Mouse (Mus musculus) ovary, postnatal 10 days (tissue): ENCODE results near the gene Cetn4.

Experiments used
- DNase-seq: peaks from one replicate; pipeline ENCODE4 v3.0.0; 2022; ENCODE audit warnings: low spot score

Gene Cetn4

DNA sequence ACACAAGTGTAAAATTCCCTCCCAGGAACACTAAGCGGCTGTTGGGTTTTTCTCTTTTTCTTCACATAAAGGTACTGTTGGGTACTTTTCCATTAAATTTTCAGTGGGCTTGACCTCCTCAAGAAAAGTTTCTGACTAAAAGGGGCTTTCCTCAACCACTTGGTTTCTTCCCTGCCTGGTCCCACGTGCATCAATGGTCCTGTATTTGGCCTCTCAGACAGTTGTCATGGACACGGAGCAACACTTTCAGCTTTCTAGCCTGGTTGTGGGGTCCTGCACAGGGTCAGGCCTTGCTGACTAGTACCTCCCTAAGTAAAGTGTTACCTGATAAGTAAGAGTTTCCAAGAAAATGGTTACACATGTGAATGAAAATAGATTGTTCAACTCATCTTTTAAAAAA, 13.0 kb downstream of the Cetn4 start:
- DNase-seq = no peak

DNA sequence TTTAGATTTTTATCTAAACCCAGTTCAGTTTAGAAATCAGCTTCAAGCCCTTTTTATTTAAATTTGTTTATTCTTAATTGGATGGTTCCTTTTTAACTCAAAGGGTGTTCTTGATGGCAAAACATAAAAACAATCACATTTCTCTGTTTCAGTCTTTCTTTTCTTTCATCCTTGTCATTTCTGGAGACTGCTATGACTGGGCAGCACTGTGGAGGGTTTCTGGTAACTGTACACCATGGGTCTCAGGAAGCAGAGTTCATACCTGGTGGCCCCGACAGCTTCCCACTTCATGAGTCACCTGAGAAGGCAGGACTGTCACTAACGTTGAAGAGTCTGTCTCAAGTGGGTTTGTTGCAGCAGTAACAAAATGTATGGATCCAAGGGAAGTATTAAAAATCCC, 19.9 kb downstream of the Cetn4 start:
- DNase-seq = no peak

DNA sequence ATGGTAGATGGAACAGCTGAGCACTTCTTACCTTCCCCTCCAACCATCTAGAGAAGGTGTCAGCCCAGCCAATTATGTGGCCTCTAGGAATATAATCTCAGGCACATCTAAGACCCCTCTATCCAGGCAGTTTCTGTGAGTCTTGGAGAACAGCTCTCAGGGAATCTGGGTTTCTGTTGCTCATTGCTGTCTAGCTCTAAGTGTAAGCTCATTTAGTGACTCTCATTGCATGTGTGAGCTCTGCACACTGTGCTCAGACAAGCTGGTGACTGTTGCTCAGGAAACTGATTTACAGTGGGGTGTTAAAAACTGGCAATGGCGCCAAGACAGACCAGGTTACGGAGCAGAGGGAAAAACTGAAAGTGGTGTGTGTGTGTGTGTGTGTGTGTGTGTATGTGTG, 20.6 kb downstream of the Cetn4 start:
- no peak for DNase-seq

DNA sequence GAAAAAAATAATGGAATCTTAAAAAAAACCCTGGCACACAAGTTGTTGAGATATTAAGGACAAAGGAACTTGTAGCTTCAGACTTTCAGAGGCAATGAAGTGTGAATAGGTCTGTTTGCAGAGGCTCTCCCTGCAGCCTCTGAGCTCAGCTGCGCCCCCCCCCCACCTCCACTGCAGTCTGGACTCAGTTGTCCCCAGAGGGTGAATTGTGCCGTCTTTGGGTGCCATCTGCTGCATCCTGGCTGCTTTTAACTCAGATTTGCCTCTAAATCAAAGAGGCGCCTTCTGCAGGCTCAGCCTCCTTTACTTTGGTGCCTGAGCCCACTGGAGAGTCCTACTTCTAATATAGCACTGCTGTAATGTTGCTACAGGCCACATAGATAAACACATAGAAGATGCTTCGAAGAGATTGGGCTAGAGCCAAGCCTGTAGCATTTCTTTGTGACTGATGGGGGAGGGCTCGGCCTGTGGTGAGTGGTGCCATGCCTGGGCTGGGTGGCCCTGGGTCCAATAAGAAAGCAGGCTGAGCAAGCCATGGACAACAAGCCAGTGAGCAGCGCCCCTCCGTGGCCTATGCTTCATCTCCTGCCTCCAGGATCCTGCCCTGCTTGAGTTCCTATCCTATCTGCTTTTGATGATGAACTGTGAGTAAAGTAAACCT, 21.5 kb downstream of the Cetn4 start:
- DNase-seq = no peak

DNA sequence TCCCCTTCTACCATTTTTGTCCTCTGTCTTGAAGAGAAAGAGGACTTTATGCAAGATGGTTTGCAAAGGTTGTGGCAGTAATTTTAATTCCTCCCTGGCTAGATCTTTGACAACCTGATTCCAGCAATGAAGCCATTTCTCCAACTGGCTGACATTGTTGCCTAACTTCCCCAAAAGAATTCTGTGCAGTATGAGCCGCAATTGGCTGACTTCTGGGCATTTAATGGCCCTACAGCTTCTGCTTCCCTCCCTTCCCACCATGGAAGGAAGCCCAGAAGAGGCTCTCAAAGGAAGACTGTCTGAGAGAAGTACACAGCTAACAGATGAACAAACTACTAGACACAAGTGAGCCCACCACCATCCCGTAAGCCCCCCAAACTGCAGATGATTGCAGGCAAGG, 23.3 kb downstream of the Cetn4 start:
- DNase-seq = no peak

DNA sequence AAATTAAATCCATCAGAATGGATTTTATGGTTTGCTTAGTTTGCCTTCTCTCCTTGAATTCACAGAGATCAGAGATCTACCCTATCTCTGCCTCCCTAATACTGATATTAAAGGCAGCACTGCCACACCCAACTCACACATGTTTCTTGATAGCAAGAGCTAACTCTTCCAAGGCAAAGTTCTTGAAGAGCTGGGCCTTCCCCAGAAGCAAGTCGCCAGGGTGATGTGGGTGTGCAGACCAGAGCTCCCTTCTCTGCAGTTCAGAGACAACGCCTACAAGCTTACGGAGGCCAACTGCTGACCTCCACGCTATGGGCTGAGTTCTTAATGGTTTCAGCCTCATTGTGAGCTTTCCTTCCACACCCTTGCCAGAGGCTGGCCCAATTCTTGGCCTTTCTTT, 29.3 kb downstream of the Cetn4 start:
- no peak for DNase-seq

DNA sequence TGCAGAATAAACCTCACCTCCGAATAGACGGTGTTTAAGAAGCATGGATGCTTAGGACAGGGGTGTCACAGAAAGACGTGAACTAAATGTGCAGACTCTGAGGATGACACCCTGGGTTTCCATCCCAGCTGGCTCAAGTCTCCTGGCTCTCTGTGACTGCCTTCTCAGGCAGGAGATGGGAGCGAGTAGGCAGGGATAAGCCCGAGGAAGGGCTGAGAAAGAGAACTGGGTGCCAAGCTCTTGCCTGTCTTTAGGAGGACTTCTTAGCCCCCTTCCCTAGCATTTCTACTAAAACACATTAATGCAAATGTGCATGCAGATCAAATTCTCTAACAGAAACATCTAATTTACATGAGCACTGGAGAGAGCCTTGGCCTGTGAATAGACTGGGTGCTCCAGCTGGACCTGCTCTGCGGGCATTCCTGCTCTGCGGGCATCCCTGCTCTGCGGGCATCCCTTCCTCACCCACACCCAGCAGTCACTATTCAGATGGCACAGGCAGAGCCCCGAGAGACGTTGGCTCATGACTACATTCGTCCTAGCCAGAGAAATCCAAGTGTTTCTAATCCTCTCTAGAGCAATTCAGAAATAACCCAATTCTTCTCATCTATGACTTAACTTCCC, 30.1 kb downstream of the Cetn4 start:
- no peak for DNase-seq

DNA sequence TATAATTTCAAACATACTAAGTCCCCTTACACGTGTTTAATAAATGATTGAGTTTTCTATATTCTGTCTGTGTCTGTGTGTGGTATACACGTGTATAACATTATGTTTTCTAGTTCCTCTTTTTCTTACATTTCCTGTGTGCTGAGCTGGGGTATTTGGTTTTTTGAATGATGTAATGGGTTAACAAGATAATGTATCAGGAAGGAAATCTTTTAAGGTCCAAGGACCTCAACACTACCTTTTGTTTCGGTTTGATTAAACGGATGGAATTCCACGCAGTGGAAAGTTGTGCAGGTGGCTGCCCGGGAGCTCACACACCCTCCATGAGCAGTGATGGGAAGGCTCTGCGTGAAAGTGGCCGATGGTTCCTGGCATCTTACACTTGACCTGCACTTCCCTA, 31.6 kb downstream of the Cetn4 start:
- DNase-seq = no peak

DNA sequence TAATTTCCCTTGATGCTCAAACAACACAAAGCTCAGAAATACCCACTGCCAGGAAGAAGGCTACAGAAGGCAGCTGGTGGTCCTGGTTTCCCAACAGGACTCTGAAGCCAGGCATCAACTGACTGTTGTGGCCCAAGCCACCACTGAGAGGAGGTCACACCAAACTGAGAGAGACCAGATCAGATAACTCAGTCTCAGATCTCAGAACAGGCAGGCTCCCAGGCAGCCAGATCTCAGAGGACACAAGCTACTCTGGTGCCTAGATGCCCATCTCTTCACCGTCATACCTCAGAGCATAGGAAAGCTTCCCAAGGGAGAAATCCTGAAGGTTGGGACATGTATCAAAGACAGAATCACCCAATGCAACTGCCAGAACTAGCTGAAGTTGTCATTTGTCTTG, 32.3 kb downstream of the Cetn4 start:
- no peak for DNase-seq

DNA sequence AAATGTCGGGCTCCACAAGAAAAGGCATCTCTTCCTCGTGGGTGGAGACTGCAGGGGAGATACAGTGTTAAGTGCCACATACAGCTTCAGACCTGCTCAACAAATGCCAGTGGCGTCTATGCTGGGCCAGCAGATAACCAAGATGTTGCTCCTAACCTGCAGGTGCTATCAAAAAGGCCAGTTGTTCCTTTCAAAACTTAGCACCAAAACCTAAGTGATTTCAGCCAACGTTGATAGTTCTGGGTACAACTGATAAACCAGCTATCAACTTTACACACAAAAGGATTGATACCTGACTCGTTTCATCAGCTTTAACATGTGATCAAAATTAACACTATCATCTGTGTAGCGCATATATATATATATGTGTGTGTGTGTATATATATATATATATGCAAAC, 37.8 kb downstream of the Cetn4 start:
- no peak for DNase-seq

DNA sequence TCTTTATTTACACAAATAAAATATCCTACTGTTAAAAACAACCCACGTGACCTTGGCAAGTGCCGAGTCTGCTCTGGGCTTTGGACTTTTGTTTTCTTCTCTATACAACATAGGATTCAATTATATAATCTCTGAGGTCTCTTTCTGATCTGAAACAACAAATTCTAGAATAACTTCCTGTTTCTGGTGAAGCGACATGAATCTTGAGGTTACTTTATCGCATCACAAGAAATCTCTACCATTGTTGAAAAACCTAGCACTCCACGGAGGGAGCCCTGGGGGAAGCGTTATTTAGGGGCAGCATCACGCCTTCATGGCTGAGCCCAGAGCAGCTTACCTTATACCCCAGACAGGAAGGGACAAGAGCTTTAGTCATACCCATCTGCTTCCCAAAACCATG, 39.4 kb downstream of the Cetn4 start:
- no peak for DNase-seq

DNA sequence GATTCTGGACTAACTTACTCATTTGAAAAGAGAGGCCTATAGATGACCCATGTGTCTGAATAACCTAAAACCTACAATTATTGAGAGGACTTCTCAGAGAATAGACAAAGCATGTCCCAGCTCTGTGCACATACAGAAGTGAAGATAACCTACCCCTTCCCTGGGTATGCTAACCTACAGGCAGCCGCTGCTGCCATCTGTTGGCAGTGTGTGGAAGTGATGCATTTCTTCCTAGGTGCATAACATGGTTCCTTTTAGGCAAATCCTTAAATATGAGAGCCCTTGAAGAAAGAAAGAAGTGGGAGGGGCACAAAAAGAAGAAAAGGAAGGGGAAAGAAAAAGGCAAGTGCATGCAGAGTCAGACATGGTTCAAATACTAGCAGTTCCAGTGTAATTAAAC, 41.3 kb downstream of the Cetn4 start:
- no peak for DNase-seq

DNA sequence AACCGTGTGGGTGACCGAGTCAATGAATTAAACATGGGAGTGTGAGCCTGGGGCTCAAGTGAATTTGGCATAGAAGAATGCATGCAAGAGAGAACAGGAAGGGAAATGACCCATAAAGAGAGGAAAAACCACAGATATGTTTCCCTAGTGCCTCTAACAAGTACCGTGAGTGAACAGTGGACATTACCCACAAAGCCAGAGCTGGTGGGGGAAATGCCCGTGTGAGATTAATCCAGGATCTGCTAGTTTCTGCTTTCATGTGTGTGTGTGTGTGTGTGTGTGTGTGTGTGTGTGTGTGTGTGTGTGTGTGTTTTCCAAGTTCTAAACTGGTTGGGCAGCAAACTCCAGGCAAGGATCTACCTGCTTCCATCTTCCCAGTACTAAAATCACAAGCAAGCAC, 42.6 kb downstream of the Cetn4 start:
- DNase-seq = no peak

DNA sequence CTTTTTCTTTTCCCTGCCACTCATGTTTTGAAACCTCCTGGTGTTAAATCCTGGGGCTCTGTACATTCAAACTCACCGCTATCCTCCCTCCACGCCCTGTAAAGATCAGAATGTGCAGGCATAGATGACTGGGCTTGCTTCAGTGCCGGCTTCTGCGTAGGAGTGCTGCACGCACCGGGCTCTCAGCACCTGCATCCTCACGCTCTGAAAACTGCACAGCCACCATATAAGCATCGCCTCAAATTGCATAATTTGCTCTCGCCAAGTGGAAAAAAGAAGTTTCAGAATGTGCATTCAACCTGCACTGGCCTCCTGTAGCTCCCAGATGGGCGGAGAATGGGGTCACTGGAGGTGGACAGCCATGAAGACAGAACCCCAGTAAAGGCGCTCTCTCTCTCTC, 44.2 kb downstream of the Cetn4 start:
- no peak for DNase-seq

DNA sequence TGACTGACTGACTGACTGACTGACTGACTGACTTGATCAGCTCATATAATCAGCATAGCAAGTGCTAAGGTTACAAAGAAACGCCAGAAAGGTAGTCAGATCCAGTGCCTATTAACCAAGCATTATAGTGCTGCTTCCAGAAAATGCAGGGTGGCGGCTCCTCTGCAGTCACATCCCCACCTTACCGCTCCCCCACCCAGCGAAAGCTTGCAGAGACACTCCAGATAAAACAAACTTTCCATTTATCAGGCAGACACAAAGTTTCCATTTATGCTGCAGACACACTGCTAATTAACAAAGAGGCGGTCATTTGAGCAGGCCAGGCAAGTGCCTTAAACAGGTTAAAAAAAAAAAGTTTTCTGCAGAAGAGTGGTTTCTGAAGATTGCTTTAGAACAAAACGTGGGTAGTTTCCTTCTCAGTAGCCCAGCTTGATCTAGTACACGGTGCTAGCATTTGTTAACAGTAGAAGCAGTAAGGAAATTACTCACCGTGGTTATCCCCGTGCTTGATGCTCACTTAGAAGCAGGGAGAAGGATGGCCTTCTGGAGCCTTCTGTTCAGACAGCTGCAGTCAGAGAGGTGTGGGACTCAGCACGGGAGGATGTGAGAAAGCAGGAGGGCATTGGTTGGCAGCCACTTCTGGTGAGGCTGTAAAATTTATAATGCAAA, 53.0 kb downstream of the Cetn4 start:
- DNase-seq = no peak

DNA sequence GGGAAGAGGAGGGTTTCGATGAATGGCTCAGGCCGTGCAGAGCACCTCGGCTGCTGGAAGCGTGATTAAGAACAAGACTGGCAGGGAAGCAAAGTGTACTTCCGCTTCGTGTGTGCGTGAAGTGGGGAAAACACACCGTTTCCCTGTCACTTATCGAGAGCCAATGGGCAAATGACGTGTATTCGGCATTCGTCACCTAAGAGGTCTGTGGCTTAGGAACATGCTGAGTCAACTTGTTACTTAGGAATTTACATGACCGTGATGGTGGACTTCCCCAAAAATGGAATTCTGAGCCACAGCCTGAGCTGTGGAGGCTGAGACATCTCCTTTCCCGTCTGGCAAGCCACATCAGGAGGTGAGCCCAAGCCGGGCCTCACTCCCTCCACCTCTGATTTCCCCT, 54.7 kb downstream of the Cetn4 start:
- no peak for DNase-seq
